Mouse (Mus musculus): ENCODE data around the gene Ggact. TPM values are rescaled to one million over a fixed set of nuclear protein-coding genes. Genes with fewer than 3 reads are reported as not detected.

Gene Ggact
- polyA plus RNA-seq, 1 experiment from 2014 or later, result 37.9 TPM

GRCm38 (mm10) chr14:122882201-122882639 is 31.3 kb downstream of the Ggact start:
- H3K36me3 ChIP-seq (ENCODE audit: control insufficient read depth, insufficient read depth, low read length), result no peaks in the 10 kb centered on the region
- H3K9me3 ChIP-seq (ENCODE audit: control insufficient read depth, low read length), result no peaks in the 10 kb centered on the region
- H3K27me3 ChIP-seq (replicated peaks; ENCODE audit: control insufficient read depth, insufficient read depth, low read length), result no peaks in the 10 kb centered on the region
- no peak overlapping the region for H3K4me3 ChIP-seq (ENCODE audit: low read depth, low read length)
- H3K27ac ChIP-seq (ENCODE audit: low read depth), result no peak overlapping the region
- no peak overlapping the region for H3K4me2 ChIP-seq (ENCODE audit: low read length)
- DNase-seq (ENCODE audit: low spot score) (no peak), ATAC-seq (replicated peaks; ENCODE audit: low FRiP score, low TSS enrichment, low read depth) (no peak)
- WGBS, result 78% methylated on average over 9 of the region's 9 CpGs
- H3K4me1 ChIP-seq (replicated peaks; ENCODE audit: control insufficient read depth, insufficient read depth, low read length), result no peaks in the 10 kb centered on the region
- no peak overlapping the region for H3K9ac ChIP-seq (ENCODE audit: low read length)

DNA sequence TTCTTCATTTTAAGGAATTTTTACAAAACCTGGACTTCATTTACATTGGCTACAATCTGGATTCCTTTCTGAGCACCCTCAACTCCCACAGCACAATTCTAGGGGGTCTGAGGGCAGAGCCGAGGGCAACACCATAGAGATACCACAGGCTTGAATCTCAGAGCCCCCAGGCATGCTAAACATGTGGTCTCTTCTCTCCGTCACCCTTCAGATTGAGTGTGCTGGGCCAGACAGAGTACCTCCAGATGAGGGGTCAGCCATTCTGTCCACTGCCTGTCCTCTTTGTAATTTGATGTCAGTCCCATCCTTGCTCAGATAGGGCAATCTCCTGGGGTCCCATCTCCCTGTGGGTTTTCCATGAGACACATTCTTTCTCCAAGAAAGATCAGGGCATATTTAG is 31.9 kb downstream of the Ggact start:
- Histone ChIP-seq H3K36me3 (ENCODE audit: control insufficient read depth, insufficient read depth, low read length) (no peaks in the 10 kb centered on the region), H3K4me2 (ENCODE audit: low read length) (no peak overlapping the region), H3K9ac (ENCODE audit: low read length) (no peak overlapping the region), H3K27ac (ENCODE audit: low read depth) (no peak overlapping the region), H3K4me3 (ENCODE audit: low read depth, low read length) (no peak overlapping the region), H3K9me3 (ENCODE audit: control insufficient read depth, low read length) (no peaks in the 10 kb centered on the region), H3K27me3 (replicated peaks; ENCODE audit: control insufficient read depth, insufficient read depth, low read length) (no peaks in the 10 kb centered on the region), H3K4me1 (replicated peaks; ENCODE audit: control insufficient read depth, insufficient read depth, low read length) (no peaks in the 10 kb centered on the region)
- DNase-seq (ENCODE audit: low spot score) (no peak), ATAC-seq (replicated peaks; ENCODE audit: low FRiP score, low TSS enrichment, low read depth) (no peak)
- WGBS, result 67% methylated on average over 2 of the region's 2 CpGs

DNA sequence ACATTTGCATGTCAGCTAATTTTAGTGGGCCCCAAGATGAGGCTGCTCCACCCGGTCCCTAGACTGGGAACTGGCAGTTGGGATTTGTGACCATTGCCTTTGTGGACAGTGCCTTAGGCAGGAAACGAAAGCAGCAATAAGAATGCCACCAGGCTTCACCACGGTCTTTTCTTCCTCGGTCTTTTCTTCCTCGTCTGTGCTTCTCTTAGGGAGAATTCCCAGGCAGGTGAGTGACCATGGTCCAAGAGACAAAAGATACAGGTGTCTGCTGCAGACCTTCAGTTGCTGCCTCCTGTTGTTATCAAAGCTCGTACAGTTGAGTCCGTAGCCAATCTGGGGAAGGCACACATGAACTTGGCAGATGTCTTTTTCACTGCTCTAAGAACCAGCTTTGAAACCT is 33.3 kb downstream of the Ggact start:
- WGBS, result 77% methylated on average over 7 of the region's 7 CpGs
- ATAC-seq (replicated peaks; ENCODE audit: low FRiP score, low TSS enrichment, low read depth), result no peak

GRCm38 (mm10) chr14:122877787-122878186 is 35.8 kb downstream of the Ggact start:
- Histone ChIP-seq H3K4me1 (replicated peaks; ENCODE audit: control insufficient read depth, insufficient read depth, low read length) (no peaks in the 10 kb centered on the region), H3K36me3 (ENCODE audit: control insufficient read depth, insufficient read depth, low read length) (no peaks in the 10 kb centered on the region), H3K27ac (ENCODE audit: low read depth) (no peak overlapping the region), H3K9me3 (ENCODE audit: control insufficient read depth, low read length) (no peaks in the 10 kb centered on the region), H3K27me3 (replicated peaks; ENCODE audit: control insufficient read depth, insufficient read depth, low read length) (no peaks in the 10 kb centered on the region), H3K4me3 (ENCODE audit: low read depth, low read length) (no peak overlapping the region), H3K9ac (ENCODE audit: low read length) (no peak overlapping the region), H3K4me2 (ENCODE audit: low read length) (no peak overlapping the region)
- ATAC-seq (replicated peaks; ENCODE audit: low FRiP score, low TSS enrichment, low read depth) (no peak), DNase-seq (ENCODE audit: low spot score) (no peak)
- 80% methylated on average over 3 of the region's 3 CpGs for WGBS

More for the DNA sequence above, 33.3 kb downstream of the Ggact start:
- Histone ChIP-seq H3K4me1 (replicated peaks; ENCODE audit: control insufficient read depth, insufficient read depth, low read length) (no peaks in the 10 kb centered on the region), H3K27ac (ENCODE audit: low read depth) (no peak overlapping the region), H3K27me3 (replicated peaks; ENCODE audit: control insufficient read depth, insufficient read depth, low read length) (no peaks in the 10 kb centered on the region), H3K36me3 (ENCODE audit: control insufficient read depth, insufficient read depth, low read length) (no peaks in the 10 kb centered on the region), H3K9ac (ENCODE audit: low read length) (no peak overlapping the region), H3K4me2 (ENCODE audit: low read length) (no peak overlapping the region), H3K4me3 (ENCODE audit: low read depth, low read length) (no peak overlapping the region), H3K9me3 (ENCODE audit: control insufficient read depth, low read length) (no peaks in the 10 kb centered on the region)
- no peak for DNase-seq (ENCODE audit: low spot score)

DNA sequence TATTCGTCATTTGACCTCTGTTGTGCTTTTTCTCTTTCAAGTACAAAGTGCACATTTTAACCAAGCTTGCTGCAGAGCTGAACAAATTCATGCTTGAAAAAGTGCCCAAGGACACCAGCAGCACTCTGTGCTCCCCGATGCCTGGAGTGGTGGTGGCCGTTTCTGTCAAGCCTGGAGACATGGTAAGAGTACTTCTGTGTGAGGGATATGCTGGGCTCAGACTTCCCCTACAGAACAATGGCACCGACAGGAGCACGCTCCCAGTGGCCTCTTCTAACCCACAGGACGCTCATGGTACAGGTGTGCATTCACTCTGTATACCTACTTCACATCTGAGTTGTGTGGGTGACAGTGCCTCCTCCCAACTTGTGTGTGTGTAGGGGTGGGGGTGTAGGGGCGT is 36.8 kb downstream of the Ggact start:
- no peak overlapping the region for H3K27ac ChIP-seq (ENCODE audit: low read depth)
- no peak overlapping the region for H3K4me3 ChIP-seq (ENCODE audit: low read depth, low read length)
- H3K9me3 ChIP-seq (ENCODE audit: control insufficient read depth, low read length), result no peaks in the 10 kb centered on the region
- ATAC-seq (replicated peaks; ENCODE audit: low FRiP score, low TSS enrichment, low read depth) (no peak), DNase-seq (ENCODE audit: low spot score) (no peak)
- 77% methylated on average over 7 of the region's 7 CpGs for WGBS
- H3K4me2 ChIP-seq (ENCODE audit: low read length), result no peak overlapping the region
- no peak overlapping the region for H3K9ac ChIP-seq (ENCODE audit: low read length)
- H3K36me3 ChIP-seq (ENCODE audit: control insufficient read depth, insufficient read depth, low read length), result no peaks in the 10 kb centered on the region
- no peaks in the 10 kb centered on the region for H3K4me1 ChIP-seq (replicated peaks; ENCODE audit: control insufficient read depth, insufficient read depth, low read length)
- no peaks in the 10 kb centered on the region for H3K27me3 ChIP-seq (replicated peaks; ENCODE audit: control insufficient read depth, insufficient read depth, low read length)

DNA sequence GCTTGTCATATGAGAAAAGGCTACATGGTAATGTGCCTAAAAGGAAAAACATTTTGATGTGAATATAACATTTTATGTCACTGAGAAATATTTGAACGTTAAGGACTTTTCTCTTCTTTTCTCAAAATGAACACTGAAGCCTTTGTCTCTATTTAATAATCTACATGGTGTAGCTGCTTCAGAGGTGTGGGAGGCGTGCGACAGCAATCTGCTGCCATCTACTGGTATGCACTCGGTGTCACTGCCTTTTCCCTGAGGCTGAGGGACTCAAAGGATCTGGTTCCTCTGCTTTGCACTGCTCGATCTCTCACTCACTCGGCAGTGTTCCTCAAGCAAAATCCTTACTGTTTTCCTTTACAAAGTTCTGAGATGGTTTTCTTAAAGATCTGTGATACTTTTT is 37.4 kb downstream of the Ggact start:
- DNase-seq (ENCODE audit: low spot score) (peak; percentile 78), ATAC-seq (replicated peaks; ENCODE audit: low FRiP score, low TSS enrichment, low read depth) (peak; percentile 85)
- Histone ChIP-seq H3K9me3 (ENCODE audit: control insufficient read depth, low read length) (no peaks in the 10 kb centered on the region), H3K36me3 (ENCODE audit: control insufficient read depth, insufficient read depth, low read length) (no peaks in the 10 kb centered on the region), H3K4me3 (ENCODE audit: low read depth, low read length) (no peak overlapping the region), H3K27me3 (replicated peaks; ENCODE audit: control insufficient read depth, insufficient read depth, low read length) (no peaks in the 10 kb centered on the region), H3K27ac (ENCODE audit: low read depth) (no peak overlapping the region), H3K4me2 (ENCODE audit: low read length) (no peak overlapping the region), H3K4me1 (replicated peaks; ENCODE audit: control insufficient read depth, insufficient read depth, low read length) (no peaks in the 10 kb centered on the region), H3K9ac (ENCODE audit: low read length) (no peak overlapping the region)
- 2% methylated on average over 6 of the region's 6 CpGs for WGBS

GRCm38 (mm10) chr14:122875636-122876035 is 37.9 kb downstream of the Ggact start:
- Histone ChIP-seq H3K4me1 (replicated peaks; ENCODE audit: control insufficient read depth, insufficient read depth, low read length) (no peaks in the 10 kb centered on the region), H3K9ac (ENCODE audit: low read length) (no peak overlapping the region), H3K4me3 (ENCODE audit: low read depth, low read length) (no peak overlapping the region), H3K36me3 (ENCODE audit: control insufficient read depth, insufficient read depth, low read length) (no peaks in the 10 kb centered on the region), H3K27ac (ENCODE audit: low read depth) (no peak overlapping the region), H3K4me2 (ENCODE audit: low read length) (no peak overlapping the region), H3K9me3 (ENCODE audit: control insufficient read depth, low read length) (no peaks in the 10 kb centered on the region), H3K27me3 (replicated peaks; ENCODE audit: control insufficient read depth, insufficient read depth, low read length) (no peaks in the 10 kb centered on the region)
- WGBS, result 66% methylated on average over 6 of the region's 6 CpGs
- ATAC-seq (replicated peaks; ENCODE audit: low FRiP score, low TSS enrichment, low read depth) (no peak), DNase-seq (ENCODE audit: low spot score) (peak; percentile 44)

DNA sequence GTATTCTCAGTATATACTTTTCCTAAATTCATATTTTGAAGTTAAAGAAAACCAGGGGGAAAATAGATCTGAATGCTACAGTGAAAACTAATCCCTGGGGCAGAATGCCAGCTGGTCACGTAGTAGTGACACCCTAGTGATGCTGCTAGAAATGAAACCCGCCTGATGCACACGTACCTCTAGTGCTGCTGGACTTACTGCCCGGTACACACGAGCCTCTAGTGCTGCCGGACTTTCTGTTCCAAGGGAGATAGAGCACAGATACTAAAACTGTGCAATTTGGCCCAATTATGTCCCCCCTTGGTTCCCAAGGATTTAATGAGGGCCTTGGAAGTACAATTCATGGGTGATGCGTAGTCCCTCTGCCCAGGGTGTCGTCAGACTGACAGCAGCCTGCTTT is 38.5 kb downstream of the Ggact start:
- Histone ChIP-seq H3K9ac (ENCODE audit: low read length) (no peak overlapping the region), H3K4me3 (ENCODE audit: low read depth, low read length) (no peak overlapping the region), H3K9me3 (ENCODE audit: control insufficient read depth, low read length) (no peaks in the 10 kb centered on the region), H3K27ac (ENCODE audit: low read depth) (no peak overlapping the region), H3K27me3 (replicated peaks; ENCODE audit: control insufficient read depth, insufficient read depth, low read length) (no peaks in the 10 kb centered on the region), H3K4me2 (ENCODE audit: low read length) (no peak overlapping the region), H3K36me3 (ENCODE audit: control insufficient read depth, insufficient read depth, low read length) (no peaks in the 10 kb centered on the region), H3K4me1 (replicated peaks; ENCODE audit: control insufficient read depth, insufficient read depth, low read length) (no peaks in the 10 kb centered on the region)
- DNase-seq (ENCODE audit: low spot score) (peak; percentile 34), ATAC-seq (replicated peaks; ENCODE audit: low FRiP score, low TSS enrichment, low read depth) (no peak)
- WGBS, result 83% methylated on average over 8 of the region's 8 CpGs

GRCm38 (mm10) chr14:122872612-122873011 is 40.9 kb downstream of the Ggact start:
- no peak overlapping the region for H3K4me3 ChIP-seq (ENCODE audit: low read depth, low read length)
- no peak for ATAC-seq (replicated peaks; ENCODE audit: low FRiP score, low TSS enrichment, low read depth)
- no peak overlapping the region for H3K4me2 ChIP-seq (ENCODE audit: low read length)
- DNase-seq (ENCODE audit: low spot score), result no peak
- no peaks in the 10 kb centered on the region for H3K27me3 ChIP-seq (replicated peaks; ENCODE audit: control insufficient read depth, insufficient read depth, low read length)
- no peak overlapping the region for H3K27ac ChIP-seq (ENCODE audit: low read depth)
- no peaks in the 10 kb centered on the region for H3K9me3 ChIP-seq (ENCODE audit: control insufficient read depth, low read length)
- H3K9ac ChIP-seq (ENCODE audit: low read length), result no peak overlapping the region
- no peaks in the 10 kb centered on the region for H3K36me3 ChIP-seq (ENCODE audit: control insufficient read depth, insufficient read depth, low read length)
- H3K4me1 ChIP-seq (replicated peaks; ENCODE audit: control insufficient read depth, insufficient read depth, low read length), result no peaks in the 10 kb centered on the region
- 69% methylated on average over 6 of the region's 6 CpGs for WGBS

Data from intestine, embryonic 14.5 days (tissue).